Comparison of ENCODE assay signal across 23 mouse cellular contexts in the genomic region with DNA sequence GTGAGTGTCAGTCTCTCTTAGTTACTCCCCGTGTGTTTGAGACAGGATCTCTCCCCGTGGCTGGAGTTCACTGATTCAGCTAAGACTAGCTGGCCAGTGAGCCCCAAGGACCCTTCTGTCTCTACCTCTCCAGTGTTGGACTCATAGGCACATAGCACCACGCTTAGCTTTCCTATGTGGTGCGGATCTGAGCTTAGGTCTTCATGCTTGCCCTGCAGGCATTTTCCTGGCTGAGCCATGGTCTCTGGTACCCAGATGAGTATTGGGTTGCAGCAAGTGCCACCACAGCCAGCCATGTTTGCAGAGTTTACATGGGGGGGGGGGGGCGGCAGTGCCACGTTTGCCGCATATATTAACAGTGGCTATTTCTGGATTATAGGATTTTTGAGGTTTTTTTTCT.
"Had no signal": no experiment of that assay in that cellular context is flagged by ENCODE, and none has a peak within 500 bp of the region (broad histone marks: within the 10 kb centered on the region; RNA-seq: fewer than 3 reads in every experiment).

No protein-coding gene starts in this region.

- H3K4me2 ChIP-seq: kidney, embryonic 15.5 days; liver, embryonic 12.5 days; liver, embryonic 15.5 days; lung, embryonic 15.5 days had no signal

- H3K9ac ChIP-seq: kidney, embryonic 15.5 days; liver, embryonic 12.5 days; liver, embryonic 15.5 days; lung, embryonic 15.5 days had no signal

- ATAC-seq: liver, embryonic 12.5 days had no signal

- DNase-seq: kidney, adult 8-10 months; kidney, postnatal 10 days; kidney, postnatal 36 days; layer of hippocampus, postnatal 36 days; left cerebral cortex, postnatal 4 days; liver; lung, adult 18-20 months; lung, postnatal 10 days; lung, postnatal 36 days; midbrain, embryonic 14.5 days; right cerebral cortex, postnatal 14 days; right cerebral cortex, postnatal 4 days; thymus, adult 2 months; thymus, postnatal 14 days; thymus, postnatal 4 days had no signal

- H3K4me3 ChIP-seq: kidney, embryonic 15.5 days; left cerebral cortex, adult 2 months; liver, embryonic 12.5 days; liver, embryonic 15.5 days; lung, embryonic 15.5 days; megakaryocyte, embryonic 14.5 days; midbrain, embryonic 10.5 days had no signal

- H3K36me3 ChIP-seq: kidney, embryonic 15.5 days; lung, embryonic 15.5 days had no signal

- H3K27ac ChIP-seq: kidney, embryonic 15.5 days; left cerebral cortex, adult 2 months; liver, embryonic 12.5 days; liver, embryonic 15.5 days; lung, embryonic 15.5 days; midbrain, embryonic 10.5 days; stomach, postnatal 0 days had no signal

- H3K27me3 ChIP-seq: kidney, embryonic 15.5 days; liver, embryonic 12.5 days; liver, embryonic 15.5 days; lung, embryonic 15.5 days; megakaryocyte, embryonic 14.5 days had no signal

- H3K9me3 ChIP-seq: kidney, embryonic 15.5 days; liver, embryonic 12.5 days; liver, embryonic 15.5 days; lung, embryonic 15.5 days; megakaryocyte, embryonic 14.5 days; midbrain, embryonic 10.5 days had no signal
